Mouse (Mus musculus) brain, embryonic 14.5 days (tissue): ENCODE measurements around the gene Gm42742. TPM values are rescaled to one million over a fixed set of nuclear protein-coding genes. Genes with fewer than 3 reads are reported as not detected.

Experiments
- DNase-seq: peaks from one replicate; pipeline ENCODE4 v3.0.0-alpha.2; 2011; ENCODE audit warnings: low read depth
- CTCF ChIP-seq: fragments of 200-500 bp; IDR thresholded peaks from 2 replicates; pipeline ENCODE4 v1.5.1; 2012; ENCODE audit warnings: inconsistent platforms, mild to moderate bottlenecking, moderate library complexity, borderline replicate concordance; ENCODE audit not compliant: insufficient read depth, insufficient read length; ENCODE audit errors: extremely low read depth
- POLR2A ChIP-seq: fragments of 200-500 bp; IDR thresholded peaks from 2 replicates; pipeline ENCODE4 v1.6.1; 2012; ENCODE audit warnings: mild to moderate bottlenecking, inconsistent platforms, borderline replicate concordance; ENCODE audit not compliant: poor library complexity, insufficient read depth, insufficient read length, severe bottlenecking; ENCODE audit errors: extremely low read depth
- polyA plus RNA-seq: library from polyadenylated mRNA; depleted of rRNA; stranded (reverse); fragments of >200 nt; gene quantifications from 2 replicates; pipeline ENCODE4 v1.2.3, GENCODE M21; 2012; rRNA removed

Gm42742 gene
- 77.9 and 87.6 TPM in 2 replicates for polyA plus RNA-seq

- TF ChIP-seq CTCF (no peak), POLR2A (peak; percentile 28; the same call in 1 of the 2 replicates)
- DNase-seq, result peak; percentile 88
Measured at GRCm38 (mm10) chr7:127020901-127021562, at the start of gene Gm42742, which contains the start of gene Prrt2. Gene Gm42742 (minus strand): TSS chr7:127021097. Gene Prrt2 (minus strand): TSS chr7:127021211.

- TF ChIP-seq POLR2A, result no peak
- TF ChIP-seq CTCF, result no peak
- no peak for DNase-seq
Measured at GRCm38 (mm10) chr7:127066317-127066716, 45.4 kb upstream of the Gm42742 start.

GRCm38 (mm10) chr7:127065538-127065937 is 44.6 kb upstream of the Gm42742 start:
- DNase-seq, result no peak

GRCm38 (mm10) chr7:127055026-127055585 is 34.2 kb upstream of the Gm42742 start:
- no peak for DNase-seq
- no peak for TF ChIP-seq CTCF
- no peak for TF ChIP-seq POLR2A

More at GRCm38 (mm10) chr7:127065538-127065937, 44.6 kb upstream of the Gm42742 start:
- TF ChIP-seq POLR2A (no peak), CTCF (no peak)

- TF ChIP-seq CTCF (no peak), POLR2A (no peak)
- peak; percentile 95 for DNase-seq
Measured at GRCm38 (mm10) chr7:127041851-127042672, 21.2 kb upstream of the Gm42742 start, which contains the start of gene Kif22. Gene Kif22 (minus strand): TSS chr7:127042471.

GRCm38 (mm10) chr7:127031244-127031643 is 10.3 kb upstream of the Gm42742 start:
- DNase-seq, result no peak
- no peak for TF ChIP-seq CTCF
- TF ChIP-seq POLR2A, result no peak

- TF ChIP-seq CTCF (no peak), POLR2A (no peak)
- DNase-seq, result no peak
Measured at GRCm38 (mm10) chr7:127030172-127030571, 9.3 kb upstream of the Gm42742 start.

- no peak for DNase-seq
Measured at GRCm38 (mm10) chr7:127027885-127028284, 7.0 kb upstream of the Gm42742 start.

GRCm38 (mm10) chr7:127026984-127027726 is 6.3 kb upstream of the Gm42742 start, which contains the start of gene Maz:
Gene Maz (minus strand): TSS chr7:127027037.
- TF ChIP-seq POLR2A (no peak), CTCF (no peak)
- peak; percentile 100 for DNase-seq

More at GRCm38 (mm10) chr7:127027885-127028284, 7.0 kb upstream of the Gm42742 start:
- TF ChIP-seq POLR2A, result no peak
- no peak for TF ChIP-seq CTCF

GRCm38 (mm10) chr7:127026616-127026983 is 5.7 kb upstream of the Gm42742 start:
- DNase-seq, result no peak
- TF ChIP-seq POLR2A (0 out of 2 replicates have a peak, but pooled peaks have one; percentile 27), CTCF (no peak)
